ENCODE assay signal across 9 mouse cellular contexts in genomic region chr1:86510676-86511441, GRCm38 (mm10). TPM values are rescaled to one million over a fixed set of nuclear protein-coding genes. Genes with fewer than 3 reads are reported as not detected.
A peak's percentile ranks its signal among the peaks of the same experiment; 100 is the strongest.
DNase-seq lines count a peak whose midpoint lies in the region; ATAC-seq and TF ChIP-seq lines count a peak whose summit lies in the region.
"Had no signal": no experiment of that assay in that cellular context is flagged by ENCODE, and none has a peak within 500 bp of the region (broad histone marks: within the 10 kb centered on the region; RNA-seq: fewer than 3 reads in every experiment).

No protein-coding gene starts in this region.

- no peak for TF ChIP-seq CTCF in CH12.LX (conservative IDR thresholded peaks at IDR 0.05 in 1 of 2, IDR thresholded peaks at IDR 0.05 in 1 of 2; ENCODE audit: low read depth in 2 of 2, low read length in 2 of 2)

- H3K36me3 ChIP-seq in forebrain, embryonic 10.5 days (replicated peaks), result no peaks in the 10 kb centered on the region
- H3K36me3 ChIP-seq in forebrain, embryonic 15.5 days, result no peaks in the 10 kb centered on the region
- no peaks in the 10 kb centered on the region for H3K36me3 ChIP-seq in CH12.LX (replicated peaks in 1 of 2; ENCODE audit: control insufficient read depth in 1 of 2, insufficient read depth in 1 of 2, low read length in 1 of 2)
- H3K36me3 ChIP-seq in forebrain, embryonic 12.5 days (replicated peaks), result no peaks in the 10 kb centered on the region
- no peaks in the 10 kb centered on the region for H3K36me3 ChIP-seq in midbrain, embryonic 12.5 days

- no peaks in the 10 kb centered on the region for H3K27me3 ChIP-seq in forebrain, embryonic 10.5 days (ENCODE audit: poor library complexity, severe bottlenecking)
- H3K27me3 ChIP-seq in forebrain, embryonic 15.5 days, result no peaks in the 10 kb centered on the region
- no peaks in the 10 kb centered on the region for H3K27me3 ChIP-seq in CH12.LX (replicated peaks)
- no peaks in the 10 kb centered on the region for H3K27me3 ChIP-seq in forebrain, embryonic 12.5 days
- no peaks in the 10 kb centered on the region for H3K27me3 ChIP-seq in midbrain, embryonic 12.5 days

- no peak overlapping the region for H3K4me3 ChIP-seq in forebrain, embryonic 10.5 days
- H3K4me3 ChIP-seq in forebrain, embryonic 15.5 days, result no peak overlapping the region
- no peak overlapping the region for H3K4me3 ChIP-seq in CH12.LX (replicated peaks in 1 of 3; ENCODE audit: low read depth in 2 of 3, low read length in 2 of 3, poor library complexity in 1 of 3)
- no peak overlapping the region for H3K4me3 ChIP-seq in forebrain, embryonic 12.5 days (replicated peaks)
- H3K4me3 ChIP-seq in midbrain, embryonic 12.5 days, result no peak overlapping the region

- peak overlapping the region; percentile 77 for H3K27ac ChIP-seq in forebrain, embryonic 10.5 days
- H3K27ac ChIP-seq in forebrain, embryonic 15.5 days (replicated peaks), result no peak overlapping the region
- peak overlapping the region; percentile 80 for H3K27ac ChIP-seq in CH12.LX (ENCODE audit: insufficient read depth, low read depth)
- H3K27ac ChIP-seq in forebrain, embryonic 12.5 days, result peak overlapping the region; percentile 59
- H3K27ac ChIP-seq in midbrain, embryonic 12.5 days (replicated peaks), result peak overlapping the region; percentile 74

- in situ Hi-C loops in CH12.LX (cut with MboI; ENCODE audit: low pct_ligation_motif_present, low pct_unique_long_range_greater_than_20kb, low sequenced_read_pairs), result no loop called here

- 45% methylated on average over 9 of the region's 9 CpGs for WGBS in forebrain, embryonic 10.5 days
- WGBS in forebrain, embryonic 15.5 days, result 48% methylated on average over 9 of the region's 9 CpGs
- 41% methylated on average over 9 of the region's 9 CpGs for WGBS in forebrain, embryonic 12.5 days
- 31% methylated on average over 9 of the region's 9 CpGs for WGBS in midbrain, embryonic 12.5 days

- TF ChIP-seq EP300 in CH12.LX (IDR thresholded peaks at IDR 0.05; ENCODE audit: low read length), result no peak

- H3K9me3 ChIP-seq in forebrain, embryonic 10.5 days, result no peaks in the 10 kb centered on the region
- no peaks in the 10 kb centered on the region for H3K9me3 ChIP-seq in forebrain, embryonic 15.5 days
- H3K9me3 ChIP-seq in CH12.LX (replicated peaks; ENCODE audit: low read length), result no peaks in the 10 kb centered on the region
- no peaks in the 10 kb centered on the region for H3K9me3 ChIP-seq in forebrain, embryonic 12.5 days
- no peaks in the 10 kb centered on the region for H3K9me3 ChIP-seq in midbrain, embryonic 12.5 days

- H3K79me2 ChIP-seq in CH12.LX (replicated peaks; ENCODE audit: control insufficient read depth, extremely low read depth, insufficient read depth, poor library complexity, severe bottlenecking), result no peaks in the 10 kb centered on the region

- no peak; the same call in 1 of the 2 replicates for ATAC-seq in forebrain, embryonic 15.5 days (replicated peaks)
- peak; percentile 37; the same call in 1 of the 2 replicates for ATAC-seq in forebrain, embryonic 12.5 days (ENCODE audit: low FRiP score)
- ATAC-seq in midbrain, embryonic 12.5 days (ENCODE audit: low FRiP score, low read depth), result peak; percentile 68

- peaks cover 50% of the 10 kb centered on the region for H3K4me1 ChIP-seq in forebrain, embryonic 10.5 days
- peaks cover 30% of the 10 kb centered on the region for H3K4me1 ChIP-seq in forebrain, embryonic 15.5 days
- peaks cover 36 to 78% of the 10 kb centered on the region in 2 experiments for H3K4me1 ChIP-seq in CH12.LX (ENCODE audit: control insufficient read depth in 1 of 2, insufficient read depth in 2 of 2)
- peaks cover 40% of the 10 kb centered on the region for H3K4me1 ChIP-seq in forebrain, embryonic 12.5 days
- peaks cover 29% of the 10 kb centered on the region for H3K4me1 ChIP-seq in midbrain, embryonic 12.5 days

- TF ChIP-seq POLR2A in CH12.LX (IDR thresholded peaks at IDR 0.05; ENCODE audit: low read depth, low read length), result no peak

- no peak overlapping the region for H3K4me2 ChIP-seq in forebrain, embryonic 15.5 days (replicated peaks)
- H3K4me2 ChIP-seq in CH12.LX (ENCODE audit: insufficient read depth, low read depth, poor library complexity, severe bottlenecking), result no peak overlapping the region
- no peak overlapping the region for H3K4me2 ChIP-seq in forebrain, embryonic 12.5 days
- H3K4me2 ChIP-seq in midbrain, embryonic 12.5 days (replicated peaks), result no peak overlapping the region

- DNase-seq in forebrain, embryonic 10.5 days (ENCODE audit: extremely low spot score, low spot score), result no peak
- no peak for DNase-seq in CH12.LX (ENCODE audit: extremely low read depth)
- DNase-seq in urinary bladder, postnatal 10 days (ENCODE audit: low spot score), result no peak
- no peak for DNase-seq in natural killer cell, adult 2 months (ENCODE audit: low spot score in 2 of 2)
- no peak for DNase-seq in gastrocnemius, adult 18-20 months (ENCODE audit: low spot score)
- DNase-seq: kidney, postnatal 25 days had no signal

- dilution Hi-C loops in CH12.LX (cut with MboI; ENCODE audit: extremely low pct_ligation_motif_present, extremely low pct_unique_long_range_greater_than_20kb, low sequenced_read_pairs), result no loop called here

- TF ChIP-seq RAD21 in CH12.LX (IDR thresholded peaks at IDR 0.05; ENCODE audit: low read depth, low read length), result no peak

- no peak overlapping the region for H3K9ac ChIP-seq in forebrain, embryonic 15.5 days (replicated peaks)
- H3K9ac ChIP-seq in CH12.LX (ENCODE audit: insufficient read depth, low read depth), result 0 out of 2 replicates have a peak overlapping the region, but pooled peaks have one; percentile 3
- H3K9ac ChIP-seq in forebrain, embryonic 12.5 days, result no peak overlapping the region; the same call in 1 of the 2 replicates
- no peak overlapping the region for H3K9ac ChIP-seq in midbrain, embryonic 12.5 days (replicated peaks)

TF ChIP-seq in CH12.LX, 34 proteins besides CTCF, POLR2A, EP300 and RAD21:
- no peak for TF ChIP-seq CHD2 (IDR thresholded peaks at IDR 0.05; ENCODE audit: low read length)
- no peak for TF ChIP-seq TCF12 (IDR thresholded peaks at IDR 0.05; ENCODE audit: low read depth, low read length)
- TF ChIP-seq E2F4 (IDR thresholded peaks at IDR 0.05; ENCODE audit: insufficient replicate concordance, low read depth, low read length), result no peak
- TF ChIP-seq ELF1 (IDR thresholded peaks at IDR 0.05; ENCODE audit: low read depth, low read length), result no peak
- no peak for TF ChIP-seq NRF1 (IDR thresholded peaks at IDR 0.05; ENCODE audit: low read depth, low read length)
- TF ChIP-seq ZMIZ1 (IDR thresholded peaks at IDR 0.05; ENCODE audit: low read depth, low read length), result no peak
- TF ChIP-seq UBTF (IDR thresholded peaks at IDR 0.05; ENCODE audit: low read depth, low read length), result no peak
- TF ChIP-seq TBP (conservative IDR thresholded peaks at IDR 0.05; ENCODE audit: low read depth, low read length), result no peak
- TF ChIP-seq BHLHE40 (IDR thresholded peaks at IDR 0.05; ENCODE audit: low read depth, low read length), result no peak
- no peak for TF ChIP-seq MEF2A (IDR thresholded peaks at IDR 0.05; ENCODE audit: borderline replicate concordance, low read depth, low read length)
- TF ChIP-seq HCFC1 (IDR thresholded peaks at IDR 0.05; ENCODE audit: low read depth, low read length), result no peak
- TF ChIP-seq USF2 (conservative IDR thresholded peaks at IDR 0.05; ENCODE audit: low read depth, low read length), result no peak
- no peak for TF ChIP-seq SIN3A (IDR thresholded peaks at IDR 0.05; ENCODE audit: low read length)
- no peak for TF ChIP-seq MAX (IDR thresholded peaks at IDR 0.05; ENCODE audit: low read length)
- no peak for TF ChIP-seq ZNF384 (IDR thresholded peaks at IDR 0.05; ENCODE audit: low read depth, low read length)

RNA-seq across cellular contexts. Expression of gene Ptma, which starts 15.7 kb away (rescaled TPM):
- polyA plus RNA-seq in forebrain, embryonic 10.5 days (2016; fragmentation: Nextera tagmentation; extraction: Ambion mirVana), result 2,941 and 3,273 TPM in 2 replicates
- 2,368 and 2,448 TPM in 2 replicates for polyA plus RNA-seq in forebrain, embryonic 15.5 days (2015; fragmentation: Nextera tagmentation; extraction: Ambion mirVana)
- total RNA-seq in CH12.LX (2012; rRNA removed), result 2,835 and 3,525 TPM in 2 replicates
- total RNA-seq in CH12.LX (2014; rRNA removed), result 5,060 and 5,084 TPM in 2 replicates
- polyA plus RNA-seq in CH12.LX (2012; ENCODE audit: insufficient read length, low read depth), result 4,957 and 5,324 TPM in 2 replicates
- polyA plus RNA-seq in forebrain, embryonic 12.5 days (2016; fragmentation: Nextera tagmentation; extraction: Ambion mirVana), result 3,257 and 3,328 TPM in 2 replicates
- polyA plus RNA-seq in midbrain, embryonic 12.5 days (2016; fragmentation: Nextera tagmentation; extraction: Ambion mirVana), result 2,626 and 2,824 TPM in 2 replicates
- total RNA-seq in gastrocnemius, adult 18-20 months (2021), result 10 to 100 TPM; 64.2 to 99.0 TPM
